Mouse (Mus musculus) lung, postnatal 0 days (tissue): ENCODE measurements around the gene Grin1.

Experiments
- CTCF ChIP-seq: IDR thresholded peaks from 2 replicates; pipeline ENCODE4 v1.5.1; 2016; ENCODE audit warnings: antibody characterized with exemption, mild to moderate bottlenecking
- EP300 ChIP-seq: IDR thresholded peaks from 2 replicates; pipeline ENCODE4 v1.6.1; 2016; ENCODE audit warnings: antibody characterized with exemption, mild to moderate bottlenecking, control low read depth

GRCm38 (mm10) chr2:25350701-25351100 is 31.7 kb upstream of the Grin1 start:
- no peak for TF ChIP-seq CTCF
- no peak for TF ChIP-seq EP300
